In the genomic region with DNA sequence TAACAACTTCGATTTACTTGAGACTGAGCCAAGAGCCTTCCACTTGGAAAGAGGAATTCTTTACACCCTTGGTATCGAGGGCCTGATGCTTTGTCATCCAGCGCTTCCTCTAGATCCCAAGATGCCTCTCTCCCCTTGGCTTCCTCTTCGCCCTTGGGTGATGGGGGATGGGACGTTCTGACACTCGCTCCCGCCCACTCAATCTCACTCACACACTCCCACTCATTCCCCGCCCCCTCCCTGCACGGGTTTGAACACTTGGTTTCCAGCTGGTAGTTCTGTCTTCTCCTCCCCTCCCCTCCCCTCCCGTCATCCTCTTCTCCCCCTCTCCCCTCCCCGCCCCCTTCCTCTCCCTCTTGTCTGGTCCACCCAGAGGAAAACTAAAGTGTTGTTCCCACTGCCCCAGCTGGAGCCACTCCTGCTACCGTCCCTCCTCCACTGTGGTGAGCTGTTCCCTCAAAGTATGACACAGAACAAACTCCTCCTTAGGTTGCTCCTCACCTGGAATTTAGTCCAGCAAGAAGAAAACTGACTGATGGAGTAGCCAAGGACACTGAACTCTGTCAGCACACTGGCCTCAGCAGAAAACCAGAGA, we compare ENCODE assay signal across 13 mouse cellular contexts. TPM values are rescaled to one million over a fixed set of nuclear protein-coding genes. Genes with fewer than 3 reads are reported as not detected.
DNase-seq lines count a peak whose midpoint lies in the region; ATAC-seq and TF ChIP-seq lines count a peak whose summit lies in the region.
"Had no signal": no experiment of that assay in that cellular context is flagged by ENCODE, and none has a peak within 500 bp of the region (broad histone marks: within the 10 kb centered on the region; RNA-seq: fewer than 3 reads in every experiment).

No protein-coding gene starts in this region.

- H3K4me3 ChIP-seq in kidney, adult 2 months (ENCODE audit: insufficient read depth, low read depth, low read length): no peak overlapping the region
- no peak overlapping the region for H3K4me3 ChIP-seq in liver, embryonic 16.5 days (ENCODE audit: low read depth, low read length)
- H3K4me3 ChIP-seq: embryonic facial prominence, embryonic 13.5 days; gastrocnemius, adult 2 months had no signal

- H3K36me3 ChIP-seq in kidney, adult 2 months (ENCODE audit: control insufficient read depth, insufficient read depth, low read length): no peaks in the 10 kb centered on the region
- no peaks in the 10 kb centered on the region for H3K36me3 ChIP-seq in liver, embryonic 16.5 days (ENCODE audit: control insufficient read depth, insufficient read depth)
- H3K36me3 ChIP-seq: embryonic facial prominence, embryonic 13.5 days had no signal

- no peak overlapping the region for H3K27ac ChIP-seq in kidney, adult 2 months (ENCODE audit: insufficient read depth, low read depth, low read length)
- H3K27ac ChIP-seq in liver, embryonic 16.5 days (ENCODE audit: low read length): peak overlapping the region; percentile 75
- H3K27ac ChIP-seq: embryonic facial prominence, embryonic 13.5 days; gastrocnemius, adult 2 months; macrophage had no signal

- no peak overlapping the region for H3K9ac ChIP-seq in liver, embryonic 16.5 days (ENCODE audit: low read depth, low read length)
- H3K9ac ChIP-seq: embryonic facial prominence, embryonic 13.5 days had no signal

- intact Hi-C loops in left cerebral cortex, postnatal 4 days (cut with DNase I): no loop called here

- peak; percentile 40 for DNase-seq in embryo, embryonic 11 days
- no peak for DNase-seq in embryo, embryonic 9.5 days (ENCODE audit: extremely low spot score)
- peak; percentile 17 to 39 for DNase-seq in kidney, postnatal 4 days
- DNase-seq in kidney, adult 2 months: no peak
- peak; percentile 73 for DNase-seq in c-Kit-negative CD71-positive TER-119-positive erythroid progenitor cells, embryonic 14.5 days (ENCODE audit: low read depth, low spot score)
- DNase-seq in ovary, postnatal 14 days (ENCODE audit: low spot score): no peak
- no peak for DNase-seq in left cerebral cortex, postnatal 4 days
- DNase-seq: gastrocnemius, adult 2 months had no signal

- TF ChIP-seq CTCF in kidney, adult 2 months (conservative IDR thresholded peaks at IDR 0.05; ENCODE audit: insufficient read depth, insufficient read length, low read depth, low read length): no peak

- H3K27me3 ChIP-seq in kidney, adult 2 months (replicated peaks; ENCODE audit: control insufficient read depth, insufficient read depth, low read length): no peaks in the 10 kb centered on the region
- H3K27me3 ChIP-seq in liver, embryonic 16.5 days (ENCODE audit: control insufficient read depth, insufficient read depth, low read depth, low read length): no peaks in the 10 kb centered on the region
- H3K27me3 ChIP-seq: embryonic facial prominence, embryonic 13.5 days had no signal

- peak overlapping the region; percentile 32 for H3K4me2 ChIP-seq in liver, embryonic 16.5 days (ENCODE audit: low read depth, low read length)
- H3K4me2 ChIP-seq: embryonic facial prominence, embryonic 13.5 days had no signal

- no peaks in the 10 kb centered on the region for H3K4me1 ChIP-seq in kidney, adult 2 months (ENCODE audit: control insufficient read depth, insufficient read depth, low read length)
- H3K4me1 ChIP-seq in liver, embryonic 16.5 days (ENCODE audit: control insufficient read depth, low read depth, low read length): peaks cover 55% of the 10 kb centered on the region

- ATAC-seq in liver, embryonic 16.5 days (ENCODE audit: low read depth): peak; percentile 40

- TF ChIP-seq POLR2A in kidney, adult 2 months (IDR thresholded peaks at IDR 0.05; ENCODE audit: low read depth, low read length): no peak

- no peaks in the 10 kb centered on the region for H3K9me3 ChIP-seq in liver, embryonic 16.5 days (replicated peaks; ENCODE audit: control insufficient read depth, low read length)
- H3K9me3 ChIP-seq: embryonic facial prominence, embryonic 13.5 days had no signal

- 23% methylated on average over 12 of the region's 12 CpGs for WGBS in kidney, adult 2 months
- 34% methylated on average over 12 of the region's 12 CpGs for WGBS in liver, embryonic 16.5 days (ENCODE audit: insufficient replicate concordance)

RNA-seq across cellular contexts. Expression of a gene that starts 9.3 kb away (rescaled TPM):
- polyA plus RNA-seq in kidney, adult 2 months (2012; rRNA removed): not detected in 2 replicates
- 0.04 and 0.06 TPM in 2 replicates for polyA plus RNA-seq in liver, embryonic 16.5 days (2015; fragmentation: Nextera tagmentation; extraction: Ambion mirVana)
- under 1 TPM; 0.18 TPM for total RNA-seq in left cerebral cortex, postnatal 4 days (2021)
- total RNA-seq: gastrocnemius, adult 2 months; heart, postnatal 25 days had no signal
- polyA plus RNA-seq: embryonic facial prominence, embryonic 13.5 days; kidney, embryonic 16.5 days; macrophage had no signal

Comparison
In these comparisons a context has a peak if more than half of its experiments do, and no peak if none do; other contexts are left out.
1. DNase-seq: peak in embryo, embryonic 11 days (single experiment), kidney, postnatal 4 days (2 of 2) and c-Kit-negative CD71-positive TER-119-positive erythroid progenitor cells, embryonic 14.5 days (single experiment); none in embryo, embryonic 9.5 days (single experiment), kidney, adult 2 months (single experiment), ovary, postnatal 14 days (single experiment) and left cerebral cortex, postnatal 4 days (single experiment).